Mouse (Mus musculus) cerebral cortex, adult 2 months (tissue): ENCODE measurements around the gene Ntf3.

ENCODE experiments used
- WGBS: fragments of 180-500 bp; shearing (Covaris S2); methylation state at CpG from one replicate; pipeline ENCODE4 v1.1.7; 2018; 5-methylcytosine and 5-hydroxymethylcytosine counted together

The Ntf3 gene

DNA sequence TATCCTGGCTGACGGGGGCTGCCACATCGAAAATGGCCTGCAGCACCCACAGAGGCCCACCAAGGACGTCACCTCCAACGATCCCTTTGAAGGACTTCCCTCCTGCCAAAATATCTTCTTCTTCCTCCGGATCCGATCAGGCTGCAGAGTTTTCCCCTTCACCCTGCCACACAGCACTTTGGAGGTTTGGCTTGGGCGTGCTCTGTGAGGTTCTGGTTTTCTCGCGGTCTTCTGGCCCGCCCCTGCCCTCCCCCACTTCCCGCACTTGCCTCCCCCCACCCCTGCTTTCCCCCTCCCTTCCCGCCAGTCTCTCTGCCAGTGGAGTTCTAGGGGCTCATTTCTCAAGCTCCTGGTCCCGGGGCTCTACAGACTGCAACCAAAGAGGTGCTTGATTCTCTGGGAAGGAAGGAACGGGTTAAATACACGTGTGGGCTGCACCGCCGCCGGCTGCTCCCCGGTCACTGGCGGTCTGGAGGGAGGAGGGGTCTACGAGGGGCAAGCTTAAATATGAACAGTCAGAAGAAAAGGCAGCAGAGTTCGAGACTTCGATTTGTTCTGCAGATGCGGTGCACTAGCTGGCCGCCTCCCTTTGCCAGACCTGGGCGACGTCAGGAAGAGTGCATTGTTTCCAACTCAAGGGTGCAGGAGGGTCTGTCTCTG lies at the start of gene Ntf3:
Gene Ntf3 (minus strand): TSS at position 363 of the 660 bp plus-strand sequence.
- WGBS, result 11% methylated on average over 27 of the region's 27 CpGs

DNA sequence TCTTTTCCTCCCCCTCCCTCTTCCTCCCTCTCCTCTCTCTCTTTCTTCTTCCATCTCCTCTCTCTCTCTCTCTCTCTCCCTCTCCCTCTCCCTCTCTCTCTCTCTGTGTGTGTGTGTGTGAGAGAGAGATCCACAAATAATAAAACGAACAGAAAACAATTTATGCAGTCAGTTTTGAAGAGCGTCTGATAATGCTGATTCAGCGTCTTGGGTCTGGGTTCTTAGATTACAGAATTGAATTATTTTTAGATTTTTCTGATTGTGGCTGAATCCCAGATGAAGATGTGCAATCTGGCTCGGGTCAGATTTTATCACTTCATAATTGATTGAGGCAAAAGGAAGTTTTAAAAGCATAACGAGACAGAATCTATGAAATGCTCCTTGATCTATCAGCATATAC lies 46.6 kb upstream of the Ntf3 start:
- WGBS, result 75% methylated on average over 5 of the region's 5 CpGs

DNA sequence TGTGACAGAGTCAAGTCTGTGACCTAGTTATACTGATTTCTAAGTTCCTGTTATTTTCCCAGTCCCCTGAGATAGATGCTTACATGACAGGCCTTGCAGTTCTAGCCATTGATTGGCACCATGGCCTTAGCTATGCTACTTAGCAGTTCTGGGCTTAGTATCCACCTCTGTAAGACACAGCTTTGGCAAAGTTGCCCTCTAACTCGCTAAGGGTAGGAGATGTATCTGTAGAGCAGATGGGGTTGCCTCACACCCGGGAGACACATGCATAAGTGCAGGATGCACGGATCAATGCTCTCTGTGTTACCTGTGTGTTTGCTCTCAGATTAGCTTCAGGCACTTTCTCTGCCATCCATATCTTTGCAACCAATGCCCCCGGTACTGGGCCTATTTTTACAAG lies 36.7 kb upstream of the Ntf3 start:
- WGBS, result 81% methylated on average over 4 of the region's 4 CpGs

DNA sequence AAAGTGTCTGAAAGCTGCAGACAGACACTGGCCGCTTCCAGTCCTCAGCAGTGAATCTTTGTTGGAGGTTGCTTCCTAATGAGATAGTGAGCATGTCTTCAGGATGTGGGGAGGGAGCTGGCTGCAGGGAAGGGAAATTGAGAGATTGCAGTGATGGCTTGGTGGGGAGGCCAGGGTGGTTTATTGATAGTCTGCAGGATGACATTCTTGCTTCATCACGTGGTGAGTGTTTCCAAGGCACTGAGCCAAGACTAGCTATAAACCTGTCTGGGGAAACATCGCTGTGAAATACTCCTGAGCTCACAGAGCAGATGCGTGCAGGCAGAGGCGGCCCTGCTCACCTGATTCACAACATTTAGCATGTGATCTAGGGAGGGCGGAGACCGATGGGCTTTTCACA lies 36.2 kb upstream of the Ntf3 start:
- WGBS, result 67% methylated on average over 7 of the region's 7 CpGs

DNA sequence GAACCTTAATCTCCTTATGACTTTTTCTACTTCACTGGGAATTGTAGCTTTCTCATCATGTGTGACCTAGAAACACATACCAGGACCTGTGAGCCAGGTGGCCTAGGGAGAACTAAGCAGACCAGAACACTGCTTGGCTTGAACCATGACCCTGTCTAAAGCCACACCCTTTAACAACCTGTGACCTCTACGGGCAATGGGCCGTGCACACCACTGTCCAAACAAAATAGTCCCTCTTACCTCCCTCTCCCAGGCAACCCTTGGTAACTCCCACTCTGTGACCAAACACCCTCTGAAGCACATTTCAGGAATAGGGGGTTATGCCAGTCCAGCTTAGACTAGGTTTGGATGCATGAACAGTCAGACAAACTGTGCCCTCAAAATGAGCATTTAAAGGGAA lies 35.0 kb upstream of the Ntf3 start:
- WGBS, result 93% methylated on average over 2 of the region's 2 CpGs

DNA sequence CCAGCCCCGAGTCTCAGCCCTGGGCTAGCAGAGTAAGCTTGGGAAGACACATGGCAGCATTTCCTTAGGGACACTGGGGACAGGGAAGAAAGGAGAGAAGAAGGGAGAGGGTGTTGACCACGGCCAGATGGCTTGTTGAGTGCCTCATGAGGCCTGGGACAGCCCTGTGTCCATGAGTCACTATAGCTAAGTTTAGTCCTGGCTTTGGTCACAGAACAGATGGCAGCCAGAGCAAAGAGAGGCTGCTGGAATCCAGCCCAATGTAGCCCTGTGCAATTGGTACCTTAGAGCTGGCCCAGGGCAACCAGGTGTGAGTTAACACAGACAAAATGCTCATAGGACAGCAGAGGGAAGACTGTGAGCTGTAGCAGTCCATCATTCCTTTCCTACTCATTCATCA lies 33.2 kb upstream of the Ntf3 start:
- WGBS, result 63% methylated on average over 2 of the region's 2 CpGs

DNA sequence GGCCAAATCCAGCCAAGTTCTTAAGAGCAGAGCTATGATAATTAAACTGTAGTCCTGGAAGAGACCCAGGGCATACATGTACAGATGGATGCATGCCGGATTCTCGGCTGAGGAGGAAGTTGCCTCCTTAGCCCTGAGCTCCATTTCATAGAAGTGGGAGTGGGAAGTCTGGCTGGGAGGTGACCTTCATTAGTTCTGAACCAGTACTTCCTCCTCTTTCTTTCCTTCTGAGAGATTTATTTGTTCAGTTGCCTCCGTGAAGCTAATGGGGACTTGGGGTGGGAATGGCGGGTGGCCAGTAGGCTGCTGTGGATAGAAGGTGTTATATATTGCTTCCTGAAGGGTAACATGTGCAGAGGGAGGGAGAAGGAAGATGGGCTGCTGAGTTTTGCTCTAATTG lies 28.1 kb upstream of the Ntf3 start:
- 74% methylated on average over 4 of the region's 4 CpGs for whole genome bisulfite sequencing

DNA sequence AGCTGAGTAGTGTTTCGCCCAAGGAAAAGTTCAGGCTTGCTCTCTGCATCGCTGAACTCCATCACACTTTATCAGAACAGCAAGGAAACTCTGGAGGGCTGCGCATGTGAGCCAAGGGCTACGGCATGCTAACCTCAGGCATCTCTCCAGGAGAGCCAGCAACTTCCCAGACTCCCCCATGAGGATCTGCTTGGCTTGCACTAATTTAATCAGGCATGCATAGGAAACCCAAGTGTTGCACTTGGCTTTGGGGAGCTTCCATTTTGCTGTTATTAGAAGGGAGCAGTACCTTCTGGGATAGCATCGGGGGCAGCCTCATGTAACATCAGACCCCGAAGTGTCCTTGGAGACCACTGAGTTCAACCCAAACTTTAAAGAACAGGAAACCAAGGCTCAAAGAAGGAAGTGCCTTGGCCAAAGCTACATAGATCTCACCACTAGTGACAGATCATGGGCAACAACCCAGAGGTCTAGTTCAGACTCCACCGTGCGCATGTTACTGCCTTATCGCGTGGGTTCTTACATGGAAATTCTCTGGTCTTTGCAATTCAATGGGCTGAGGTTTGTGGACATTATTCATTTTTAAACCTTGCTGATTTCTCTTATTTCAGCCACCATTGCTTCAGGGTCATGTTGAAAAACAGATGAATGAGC lies 23.6 kb upstream of the Ntf3 start:
- WGBS, result 92% methylated on average over 10 of the region's 10 CpGs

DNA sequence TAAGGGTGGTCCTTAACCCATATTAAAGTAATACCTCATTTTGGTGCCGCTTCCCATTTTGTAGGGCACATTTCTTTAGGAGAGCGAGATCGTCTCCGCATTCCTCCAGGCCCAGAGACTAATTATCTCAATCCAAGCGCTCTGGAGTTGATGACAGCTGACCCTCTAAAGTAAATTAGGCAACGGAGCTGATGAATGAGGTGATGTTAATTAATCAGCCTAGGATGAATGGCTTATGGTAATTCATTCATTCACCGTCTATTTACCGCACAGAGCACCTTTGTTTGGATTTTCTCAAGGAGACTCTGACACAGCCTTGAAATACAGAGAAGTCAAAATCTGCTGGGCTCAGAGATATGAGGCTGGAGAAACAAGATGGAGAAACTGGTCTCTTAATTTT lies 20.7 kb upstream of the Ntf3 start:
- WGBS, result 65% methylated on average over 8 of the region's 8 CpGs

DNA sequence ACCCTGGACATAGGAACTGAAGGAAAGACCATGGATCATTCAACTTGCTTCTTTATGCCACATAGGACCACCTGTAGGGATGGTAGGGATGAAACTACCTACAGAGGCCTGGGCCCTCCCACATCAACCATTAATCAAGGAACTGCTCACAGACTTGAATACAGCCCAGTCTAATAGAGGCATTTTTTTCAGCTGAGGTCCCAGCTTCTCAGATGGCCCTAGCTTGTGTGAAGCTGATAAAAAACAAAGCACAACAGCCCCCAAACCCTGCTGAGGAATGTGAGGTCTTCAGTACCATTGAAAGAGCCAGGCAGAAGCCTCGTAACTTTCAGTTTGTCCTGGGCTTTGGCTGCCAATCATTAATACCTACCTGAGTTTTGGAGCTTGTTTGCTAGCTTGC lies 19.4 kb upstream of the Ntf3 start:
- 94% methylated on average over 1 of the region's 1 CpGs for WGBS

DNA sequence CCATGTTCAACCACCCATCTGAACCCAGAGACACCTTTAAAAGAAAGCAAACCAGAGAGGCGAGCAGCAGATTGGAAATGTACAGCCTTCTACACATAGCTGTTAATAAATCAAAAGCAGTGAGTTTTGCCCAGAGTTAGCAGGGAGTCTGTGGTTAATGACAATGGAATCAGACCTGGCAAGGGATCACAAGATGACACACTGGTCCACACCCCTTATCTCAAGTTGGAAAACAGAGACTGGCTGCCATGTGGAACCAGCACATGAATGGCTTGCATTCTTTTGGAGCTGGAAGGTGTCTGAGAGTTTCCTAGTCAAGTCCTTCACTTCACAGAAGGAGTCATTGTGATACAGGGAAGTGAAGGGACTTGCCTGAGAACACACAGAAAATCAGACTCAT lies 5.4 kb upstream of the Ntf3 start:
- 85% methylated on average over 1 of the region's 1 CpGs for WGBS

DNA sequence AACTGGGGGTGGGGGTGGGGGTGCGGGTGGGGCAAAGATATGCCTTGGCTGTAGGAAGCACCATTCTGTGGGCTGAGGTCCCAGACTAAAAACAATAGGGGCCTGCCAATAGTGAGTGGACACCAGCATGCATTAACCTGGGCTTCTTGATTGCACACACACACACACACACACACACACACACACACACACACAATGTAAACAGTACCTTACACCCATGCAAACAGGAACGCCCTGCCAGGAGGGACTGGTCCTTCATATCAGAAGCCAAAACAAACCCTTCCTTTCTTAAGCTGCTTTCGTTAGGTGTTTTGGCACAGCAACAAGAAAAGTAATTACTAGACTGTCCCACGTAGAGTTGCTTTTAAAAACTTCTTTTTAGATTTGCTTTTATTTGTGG lies 4.1 kb upstream of the Ntf3 start:
- 72% methylated on average over 4 of the region's 4 CpGs for WGBS

DNA sequence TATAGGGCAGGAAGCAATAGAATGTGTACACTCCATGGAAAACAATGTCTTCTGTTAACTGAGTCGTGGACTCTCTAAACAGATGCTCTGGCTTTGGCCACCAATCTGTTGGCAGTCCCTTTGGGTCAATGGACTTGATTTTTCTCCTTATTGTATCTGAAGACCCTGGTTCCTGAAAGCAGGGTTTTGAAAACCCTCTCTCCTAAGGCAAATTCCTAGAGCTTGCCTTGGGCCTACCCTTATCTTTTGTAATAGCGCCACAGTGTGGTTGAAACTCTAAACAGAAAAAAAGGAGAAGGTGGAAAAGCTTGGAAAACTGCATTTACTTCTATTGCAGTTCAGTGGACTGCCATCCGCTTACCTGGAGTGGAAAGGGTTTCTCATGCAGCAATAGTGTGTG lies 1.0 kb upstream of the Ntf3 start:
- WGBS, result 15% methylated on average over 3 of the region's 3 CpGs

DNA sequence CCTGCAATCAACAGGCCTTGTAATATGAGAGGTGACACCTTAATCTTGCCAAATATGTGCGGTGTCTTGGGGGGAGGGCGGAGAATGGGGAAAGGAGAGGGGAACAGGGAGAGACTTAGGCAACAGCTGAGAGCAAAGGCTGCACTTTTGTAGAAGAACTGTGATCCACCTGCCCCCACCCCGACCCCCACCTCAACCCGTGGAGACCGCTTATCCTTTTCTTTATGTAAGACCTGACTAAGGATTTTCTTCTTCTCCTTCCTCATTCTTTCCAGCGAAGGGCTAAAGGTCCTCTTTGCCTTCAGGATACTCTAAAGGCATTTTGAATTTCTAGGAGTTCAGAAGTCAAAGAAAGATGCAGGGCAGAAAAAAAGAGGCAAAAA lies 489 bp upstream of the Ntf3 start:
- WGBS, result 24% methylated on average over 6 of the region's 6 CpGs

DNA sequence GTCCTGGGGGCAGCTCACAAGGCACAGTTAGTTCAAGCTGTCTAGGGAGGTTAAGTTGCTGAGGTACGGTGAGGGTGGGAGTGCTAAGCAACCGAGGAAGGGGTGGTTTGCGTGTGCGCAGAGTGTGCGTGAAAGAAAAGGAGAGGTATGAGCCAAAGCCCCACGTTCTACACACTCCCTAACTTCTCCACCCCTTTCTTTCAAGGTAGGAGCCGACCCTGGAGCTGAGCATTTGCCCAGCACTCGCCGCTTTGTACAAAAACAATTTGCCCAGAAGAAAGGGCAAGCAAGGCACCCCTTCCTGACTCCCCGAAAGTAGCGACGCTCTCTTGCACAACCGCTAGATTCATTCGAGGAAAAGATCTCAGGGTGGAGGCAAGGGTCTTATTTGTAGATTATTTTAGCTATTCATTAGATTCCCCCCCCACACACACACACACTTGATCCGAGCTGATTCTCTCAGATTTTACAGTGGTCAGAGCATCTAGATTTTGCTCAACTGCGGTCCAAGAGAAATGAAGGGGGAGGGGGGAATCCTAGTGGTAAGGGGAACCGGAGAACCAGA lies 1.0 kb downstream of the Ntf3 start:
- 23% methylated on average over 17 of the region's 17 CpGs for WGBS

DNA sequence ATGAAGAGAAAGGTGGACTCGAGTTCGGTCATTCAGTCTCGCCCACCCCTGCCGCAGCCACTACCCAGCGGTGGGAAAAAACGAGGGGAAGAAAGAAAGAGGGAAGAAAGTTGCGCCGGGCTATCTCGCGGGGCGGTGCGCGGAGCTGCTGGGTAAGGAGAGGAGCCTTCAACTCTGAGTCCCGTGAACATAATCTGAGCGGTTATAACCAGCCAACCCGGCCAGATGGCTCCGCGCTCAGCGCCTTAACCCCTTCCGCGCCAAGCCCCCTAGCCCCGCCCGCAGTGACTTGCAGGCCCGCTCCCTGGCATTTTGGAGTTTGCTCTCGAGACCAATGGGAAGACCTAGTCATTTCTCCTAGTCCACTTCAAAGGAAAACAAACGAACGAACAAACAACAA lies 1.9 kb downstream of the Ntf3 start:
- 5% methylated on average over 27 of the region's 27 CpGs for WGBS

DNA sequence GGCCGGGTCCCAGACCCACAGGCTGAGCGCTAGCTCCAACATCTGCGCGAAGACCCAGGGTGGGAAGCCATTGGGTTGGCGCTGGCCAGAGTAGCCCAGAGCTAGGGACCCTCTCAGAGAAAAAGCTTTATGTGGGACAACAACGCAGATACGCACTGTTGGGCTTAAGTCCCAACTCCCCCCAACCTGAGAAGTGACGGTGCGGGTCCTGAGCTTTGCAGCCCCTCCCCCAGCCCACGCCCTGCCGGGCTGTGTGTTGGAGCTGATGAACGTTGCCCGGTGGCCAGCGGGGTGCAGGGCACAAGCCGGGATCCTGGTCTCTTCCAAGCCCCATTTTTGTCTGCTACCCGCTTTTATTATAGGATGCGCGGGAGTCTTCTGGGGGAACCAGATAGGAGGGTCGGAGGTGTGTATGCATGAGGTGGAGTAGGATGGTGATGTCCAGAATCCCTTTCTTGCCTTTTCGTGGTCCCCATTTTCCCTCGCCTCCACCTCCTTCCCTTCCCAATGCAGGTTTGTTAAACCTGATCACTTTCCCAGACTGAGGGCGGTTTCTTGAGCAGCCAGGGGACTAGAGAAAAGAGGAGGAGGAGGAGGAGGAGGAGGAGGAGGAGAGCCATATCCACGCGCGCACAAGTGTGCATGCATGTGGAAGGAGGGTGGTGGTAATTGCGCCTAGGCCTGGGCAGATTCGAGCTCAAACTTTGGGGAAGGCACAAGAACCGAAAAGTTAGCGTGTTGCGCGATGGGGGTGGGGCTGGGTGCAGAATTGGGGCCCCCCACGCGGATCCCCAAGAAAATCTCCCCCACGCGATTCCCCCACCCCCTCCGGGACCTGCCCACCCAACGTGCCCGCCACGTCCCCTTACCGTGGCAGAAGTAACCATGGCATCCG lies 2.6 kb downstream of the Ntf3 start:
- 2% methylated on average over 41 of the region's 41 CpGs for WGBS

DNA sequence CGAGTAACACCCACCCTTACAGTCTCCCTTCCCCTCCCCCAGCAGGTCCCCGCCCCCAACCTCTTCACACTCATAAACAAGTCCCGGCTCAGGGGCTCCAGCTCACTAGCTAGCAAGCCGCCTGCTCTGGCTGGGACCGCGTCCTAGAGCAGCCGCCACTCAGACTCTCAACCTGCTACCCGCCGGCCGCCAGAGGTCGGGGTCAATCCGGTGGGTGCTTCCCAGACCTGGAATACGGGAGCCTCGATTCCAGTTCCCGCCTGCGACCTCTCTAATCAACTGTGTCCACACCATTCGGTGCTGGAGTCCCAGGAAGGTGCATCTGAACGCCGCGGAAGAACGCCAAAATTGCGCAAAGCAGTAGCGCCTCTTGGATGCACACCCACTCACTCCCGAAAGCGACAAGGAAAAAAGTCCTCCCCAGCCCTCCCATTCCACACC lies 3.5 kb downstream of the Ntf3 start:
- under 1% methylated on average over 25 of the region's 25 CpGs for WGBS

DNA sequence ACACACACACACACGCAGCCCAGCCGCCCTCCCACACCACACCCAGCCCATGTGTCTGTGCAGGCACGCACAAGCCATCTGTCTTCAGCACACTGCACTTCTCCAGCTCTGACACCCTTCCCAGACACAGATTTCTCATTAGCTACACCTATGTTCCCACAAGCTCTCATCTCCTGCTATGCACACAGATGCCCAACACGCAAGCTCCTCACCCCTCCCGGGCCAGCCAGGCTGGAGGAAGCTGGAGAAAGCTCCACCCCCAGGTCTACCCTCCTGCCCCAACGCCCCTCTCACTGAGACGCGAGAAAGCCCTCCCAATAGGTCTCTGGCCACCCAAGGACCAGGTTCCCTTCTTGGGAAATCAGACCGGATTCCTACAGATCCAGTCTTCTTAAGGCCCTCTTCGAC lies 4.4 kb downstream of the Ntf3 start:
- 9% methylated on average over 10 of the region's 10 CpGs for WGBS

DNA sequence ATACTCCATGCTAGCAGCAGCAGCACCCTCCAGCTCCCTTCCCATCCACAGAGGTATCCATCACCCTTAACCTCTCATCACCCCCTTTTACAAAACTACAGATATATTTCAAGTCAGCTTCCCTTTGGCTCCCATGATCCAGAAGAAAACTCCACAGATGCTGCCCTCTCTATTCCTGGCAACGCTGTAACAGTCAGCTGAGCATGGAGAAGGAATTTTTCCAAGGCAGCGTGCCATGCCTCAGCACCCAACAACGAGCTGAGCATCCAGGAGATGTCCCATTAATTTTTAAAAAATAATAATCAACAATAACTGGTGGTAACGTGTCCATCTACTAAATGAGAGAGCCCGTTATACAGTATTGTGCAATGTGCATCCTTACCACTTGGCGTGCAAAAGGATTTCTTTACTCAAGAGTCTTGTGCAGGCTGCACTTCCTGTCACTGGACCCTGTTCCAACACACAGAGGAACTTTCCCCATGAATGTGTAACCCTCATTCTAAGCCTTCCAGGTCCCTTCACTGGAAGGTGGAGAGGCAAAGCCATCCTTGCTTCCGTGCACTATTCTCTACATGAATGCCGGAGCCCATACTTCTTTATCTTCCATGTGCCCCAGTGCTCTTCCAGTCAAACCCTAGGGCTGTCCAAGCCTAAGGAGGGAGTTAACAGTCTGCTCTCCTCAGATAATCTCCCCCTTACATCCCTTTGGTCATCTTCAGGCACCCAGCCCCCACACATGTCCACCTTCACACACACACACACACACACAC lies 5.0 kb downstream of the Ntf3 start:
- WGBS, result 38% methylated on average over 8 of the region's 8 CpGs

DNA sequence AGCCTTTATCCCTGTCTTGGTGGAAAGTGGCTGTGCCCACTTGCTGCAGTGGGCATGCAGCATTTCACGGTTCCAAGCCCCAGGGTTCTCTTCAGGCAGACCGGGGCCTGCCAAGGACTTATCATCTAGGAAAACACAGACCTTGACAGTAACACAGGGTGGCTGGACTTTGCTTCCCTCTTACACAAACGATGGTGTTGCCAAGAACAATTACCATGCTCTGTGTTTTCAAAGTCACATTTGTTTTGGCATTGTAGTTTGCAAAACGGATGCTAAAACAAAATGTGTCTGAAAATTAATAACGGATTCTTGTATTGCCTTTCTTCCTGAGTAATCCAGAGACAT lies 6.7 kb downstream of the Ntf3 start:
- WGBS, result 67% methylated on average over 5 of the region's 5 CpGs
